Mouse (Mus musculus): ENCODE measurements around the gene Kcna10. TPM values are rescaled to one million over a fixed set of nuclear protein-coding genes. Genes with fewer than 3 reads are reported as not detected.

The Kcna10 gene
- polyA plus RNA-seq, 1 experiment from 2014 or later, result not detected

- Histone ChIP-seq H3K4me1 (ENCODE audit: control insufficient read depth, insufficient read depth, low read length) (peaks cover 19% of the 10 kb centered on the region), H3K9ac (replicated peaks; ENCODE audit: low read length) (no peak overlapping the region), H3K27me3 (ENCODE audit: control insufficient read depth, insufficient read depth, low read length) (no peaks in the 10 kb centered on the region), H3K9me3 (ENCODE audit: control insufficient read depth, low read length) (no peaks in the 10 kb centered on the region), H3K4me3 (replicated peaks; ENCODE audit: low read depth, low read length) (no peak overlapping the region), H3K4me2 (ENCODE audit: low read length) (no peak overlapping the region), H3K36me3 (ENCODE audit: control insufficient read depth, insufficient read depth, low read length) (no peaks in the 10 kb centered on the region), H3K27ac (replicated peaks; ENCODE audit: low read depth, low read length) (no peak overlapping the region; the same call in 1 of the 2 replicates)
- DNase-seq (peak; percentile 22), ATAC-seq (ENCODE audit: low FRiP score, low TSS enrichment) (0 out of 2 replicates have a peak, but pooled peaks have one; percentile 32)
- 41% methylated on average over 4 of the region's 4 CpGs for whole genome bisulfite sequencing
Observed at GRCm38 (mm10) chr3:107206490-107207150, 23.8 kb downstream of the Kcna10 start.

GRCm38 (mm10) chr3:107207625-107208253 lies 24.9 kb downstream of the Kcna10 start:
- 60% methylated on average over 7 of the region's 7 CpGs for WGBS
- Histone ChIP-seq H3K4me1 (ENCODE audit: control insufficient read depth, insufficient read depth, low read length) (peaks cover 16% of the 10 kb centered on the region), H3K36me3 (ENCODE audit: control insufficient read depth, insufficient read depth, low read length) (no peaks in the 10 kb centered on the region), H3K27ac (replicated peaks; ENCODE audit: low read depth, low read length) (peak overlapping the region; percentile 67), H3K4me2 (ENCODE audit: low read length) (no peak overlapping the region), H3K9ac (replicated peaks; ENCODE audit: low read length) (no peak overlapping the region), H3K27me3 (ENCODE audit: control insufficient read depth, insufficient read depth, low read length) (no peaks in the 10 kb centered on the region), H3K9me3 (ENCODE audit: control insufficient read depth, low read length) (no peaks in the 10 kb centered on the region), H3K4me3 (replicated peaks; ENCODE audit: low read depth, low read length) (no peak overlapping the region)
- DNase-seq (peak; percentile 72), ATAC-seq (ENCODE audit: low FRiP score, low TSS enrichment) (peak; percentile 32; the same call in 1 of the 2 replicates)

- no peak for DNase-seq
- 88% methylated on average over 5 of the region's 5 CpGs for WGBS
- no peak for ATAC-seq (ENCODE audit: low FRiP score, low TSS enrichment)
Observed at GRCm38 (mm10) chr3:107214606-107215005, 31.8 kb downstream of the Kcna10 start.

GRCm38 (mm10) chr3:107216400-107217100 lies 33.7 kb downstream of the Kcna10 start:
- DNase-seq (peak; percentile 15), ATAC-seq (ENCODE audit: low FRiP score, low TSS enrichment) (0 out of 2 replicates have a peak, but pooled peaks have one; percentile 6)
- Histone ChIP-seq H3K9me3 (ENCODE audit: control insufficient read depth, low read length) (no peaks in the 10 kb centered on the region), H3K4me2 (ENCODE audit: low read length) (no peak overlapping the region), H3K4me1 (ENCODE audit: control insufficient read depth, insufficient read depth, low read length) (0 out of 2 replicates have a peak, but pooled peaks cover 3% of the 10 kb centered on the region), H3K36me3 (ENCODE audit: control insufficient read depth, insufficient read depth, low read length) (no peaks in the 10 kb centered on the region), H3K4me3 (replicated peaks; ENCODE audit: low read depth, low read length) (no peak overlapping the region), H3K27me3 (ENCODE audit: control insufficient read depth, insufficient read depth, low read length) (no peaks in the 10 kb centered on the region), H3K9ac (replicated peaks; ENCODE audit: low read length) (no peak overlapping the region), H3K27ac (replicated peaks; ENCODE audit: low read depth, low read length) (no peak overlapping the region)
- 75% methylated on average over 8 of the region's 8 CpGs for WGBS

More at GRCm38 (mm10) chr3:107214606-107215005, 31.8 kb downstream of the Kcna10 start:
- no peaks in the 10 kb centered on the region for H3K36me3 ChIP-seq (ENCODE audit: control insufficient read depth, insufficient read depth, low read length)
- H3K9me3 ChIP-seq (ENCODE audit: control insufficient read depth, low read length), result no peaks in the 10 kb centered on the region
- no peak overlapping the region for H3K4me2 ChIP-seq (ENCODE audit: low read length)
- H3K4me1 ChIP-seq (ENCODE audit: control insufficient read depth, insufficient read depth, low read length), result 0 out of 2 replicates have a peak, but pooled peaks cover 3% of the 10 kb centered on the region
- no peaks in the 10 kb centered on the region for H3K27me3 ChIP-seq (ENCODE audit: control insufficient read depth, insufficient read depth, low read length)
- no peak overlapping the region for H3K27ac ChIP-seq (replicated peaks; ENCODE audit: low read depth, low read length)
- no peak overlapping the region for H3K4me3 ChIP-seq (replicated peaks; ENCODE audit: low read depth, low read length)
- no peak overlapping the region for H3K9ac ChIP-seq (replicated peaks; ENCODE audit: low read length)

GRCm38 (mm10) chr3:107217101-107217480 lies 34.2 kb downstream of the Kcna10 start:
- Histone ChIP-seq H3K4me3 (replicated peaks; ENCODE audit: low read depth, low read length) (no peak overlapping the region), H3K36me3 (ENCODE audit: control insufficient read depth, insufficient read depth, low read length) (no peaks in the 10 kb centered on the region), H3K27me3 (ENCODE audit: control insufficient read depth, insufficient read depth, low read length) (no peaks in the 10 kb centered on the region), H3K4me2 (ENCODE audit: low read length) (no peak overlapping the region), H3K27ac (replicated peaks; ENCODE audit: low read depth, low read length) (no peak overlapping the region), H3K9me3 (ENCODE audit: control insufficient read depth, low read length) (no peaks in the 10 kb centered on the region), H3K4me1 (ENCODE audit: control insufficient read depth, insufficient read depth, low read length) (0 out of 2 replicates have a peak, but pooled peaks cover 3% of the 10 kb centered on the region), H3K9ac (replicated peaks; ENCODE audit: low read length) (no peak overlapping the region)
- DNase-seq, result no peak
- no peak for ATAC-seq (ENCODE audit: low FRiP score, low TSS enrichment)
- WGBS, result 87% methylated on average over 3 of the region's 3 CpGs

GRCm38 (mm10) chr3:107218572-107218971 lies 35.7 kb downstream of the Kcna10 start:
- H3K27ac ChIP-seq (replicated peaks; ENCODE audit: low read depth, low read length), result no peak overlapping the region
- no peak for ATAC-seq (ENCODE audit: low FRiP score, low TSS enrichment)
- no peaks in the 10 kb centered on the region for H3K36me3 ChIP-seq (ENCODE audit: control insufficient read depth, insufficient read depth, low read length)
- no peak overlapping the region for H3K4me2 ChIP-seq (ENCODE audit: low read length)
- WGBS, result 92% methylated on average over 7 of the region's 7 CpGs
- 0 out of 2 replicates have a peak, but pooled peaks cover 3% of the 10 kb centered on the region for H3K4me1 ChIP-seq (ENCODE audit: control insufficient read depth, insufficient read depth, low read length)
- H3K27me3 ChIP-seq (ENCODE audit: control insufficient read depth, insufficient read depth, low read length), result no peaks in the 10 kb centered on the region
- no peak for DNase-seq
- H3K9ac ChIP-seq (replicated peaks; ENCODE audit: low read length), result no peak overlapping the region
- no peak overlapping the region for H3K4me3 ChIP-seq (replicated peaks; ENCODE audit: low read depth, low read length)
- H3K9me3 ChIP-seq (ENCODE audit: control insufficient read depth, low read length), result no peaks in the 10 kb centered on the region

GRCm38 (mm10) chr3:107221608-107222007 lies 38.8 kb downstream of the Kcna10 start, which contains the start of gene Cym:
Cym (minus strand) TSS chr3:107221732.
- DNase-seq (no peak), ATAC-seq (ENCODE audit: low FRiP score, low TSS enrichment) (no peak)
- Histone ChIP-seq H3K4me2 (ENCODE audit: low read length) (no peak within 1 kb of the TSS), H3K9me3 (ENCODE audit: control insufficient read depth, low read length) (no peaks in the 10 kb centered on the region), H3K27ac (replicated peaks; ENCODE audit: low read depth, low read length) (no peak within 1 kb of the TSS), H3K4me1 (ENCODE audit: control insufficient read depth, insufficient read depth, low read length) (no peaks in the 10 kb centered on the region), H3K27me3 (ENCODE audit: control insufficient read depth, insufficient read depth, low read length) (no peaks in the 10 kb centered on the region), H3K36me3 (ENCODE audit: control insufficient read depth, insufficient read depth, low read length) (no peaks in the 10 kb centered on the region), H3K4me3 (replicated peaks; ENCODE audit: low read depth, low read length) (no peak within 1 kb of the TSS), H3K9ac (replicated peaks; ENCODE audit: low read length) (no peak within 1 kb of the TSS)
- 95% methylated on average over 10 of the region's 10 CpGs for WGBS

GRCm38 (mm10) chr3:107223230-107223629 lies 40.4 kb downstream of the Kcna10 start:
- H3K4me2 ChIP-seq (ENCODE audit: low read length), result no peak overlapping the region
- 79% methylated on average over 1 of the region's 1 CpGs for WGBS
- H3K9ac ChIP-seq (replicated peaks; ENCODE audit: low read length), result no peak overlapping the region
- DNase-seq (no peak), ATAC-seq (ENCODE audit: low FRiP score, low TSS enrichment) (no peak)
- no peaks in the 10 kb centered on the region for H3K27me3 ChIP-seq (ENCODE audit: control insufficient read depth, insufficient read depth, low read length)
- no peak overlapping the region for H3K4me3 ChIP-seq (replicated peaks; ENCODE audit: low read depth, low read length)
- no peaks in the 10 kb centered on the region for H3K4me1 ChIP-seq (ENCODE audit: control insufficient read depth, insufficient read depth, low read length)
- H3K9me3 ChIP-seq (ENCODE audit: control insufficient read depth, low read length), result no peaks in the 10 kb centered on the region
- no peaks in the 10 kb centered on the region for H3K36me3 ChIP-seq (ENCODE audit: control insufficient read depth, insufficient read depth, low read length)
- no peak overlapping the region for H3K27ac ChIP-seq (replicated peaks; ENCODE audit: low read depth, low read length)
